Mouse (Mus musculus) activated CD4-positive, CD25-positive, alpha-beta regulatory T cell, adult 4 months (primary cell): ENCODE results near the gene Celsr1. TPM values are rescaled to one million over a fixed set of nuclear protein-coding genes. Genes with fewer than 3 reads are reported as not detected.
"Not testable (repeated sequence)": the region's sequence is repeated elsewhere in the genome, so short reads cannot be mapped to it uniquely, and the experiment has no call there.

Experiments used
- ATAC-seq: one replicate; pipeline ENCODE4 v1.8.0; 2017
- polyA plus RNA-seq, 2 experiments: library from polyadenylated mRNA; unstranded; fragments of 100-300 nt; shearing (Covaris generic); gene quantifications; one replicate each; pipeline ENCODE4 v1.2.1; 2017

Gene Celsr1
- polyA plus RNA-seq, 2 experiments from 2014 or later, result 3.9 to 4.9 TPM

DNA sequence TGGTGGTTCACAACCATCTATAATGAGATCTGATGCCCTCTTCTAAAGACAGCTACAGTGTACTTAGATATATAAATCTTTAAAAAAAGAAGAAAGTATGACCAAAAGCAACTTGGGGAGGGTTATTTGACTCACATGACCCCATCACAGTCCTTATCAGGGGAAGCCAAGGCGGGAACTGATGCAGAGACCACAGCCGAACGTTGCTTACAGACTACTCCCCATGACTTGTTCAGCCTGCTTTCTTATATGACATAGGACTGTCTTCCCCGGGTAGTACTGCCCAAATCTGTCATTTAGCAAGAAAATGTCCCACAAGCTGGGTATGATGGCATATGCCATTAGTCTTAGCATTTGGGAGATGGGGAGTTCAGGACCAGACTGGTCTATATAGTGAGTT is 144.3 kb downstream of the Celsr1 start:
- ATAC-seq, result no peak

DNA sequence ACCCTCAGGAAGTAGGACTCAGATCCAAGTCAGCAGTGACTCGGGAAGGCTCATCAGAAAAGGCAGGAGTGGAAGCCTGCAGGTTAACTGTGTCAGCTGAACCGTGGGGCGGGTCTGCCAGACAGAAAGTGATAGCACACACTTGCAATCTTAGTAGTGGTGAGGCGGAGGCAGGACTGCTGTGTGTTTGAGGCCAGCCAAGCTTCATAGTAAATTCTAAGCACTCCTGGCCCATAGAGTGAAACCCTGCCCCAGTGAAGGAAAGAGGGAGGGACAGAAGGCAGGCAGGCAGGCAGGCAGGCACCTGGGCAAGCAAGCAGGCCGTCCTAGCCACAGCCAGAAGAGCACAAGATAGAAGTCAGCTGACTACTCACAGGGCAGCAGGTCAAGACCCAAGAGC is 148.0 kb downstream of the Celsr1 start:
- ATAC-seq, result no peak

DNA sequence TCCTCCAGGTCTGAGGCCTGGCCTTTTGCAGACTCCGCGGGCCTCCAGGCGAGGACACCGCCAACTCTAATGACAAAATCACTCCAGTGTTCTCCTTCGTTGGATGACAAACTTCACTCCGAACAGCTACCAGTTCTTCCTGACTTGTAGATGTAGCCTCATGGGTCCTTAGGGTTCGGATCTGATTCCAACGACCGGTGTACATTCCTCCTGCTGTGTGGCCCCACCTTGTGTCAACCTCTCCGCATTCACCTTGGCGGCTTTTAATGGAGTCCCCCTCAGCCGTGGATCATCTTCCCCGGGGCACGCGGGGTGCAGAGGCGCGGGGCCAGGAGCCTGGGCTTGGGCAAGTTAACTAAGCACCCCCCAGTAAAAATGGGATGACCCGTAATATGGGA is 154.1 kb downstream of the Celsr1 start:
- ATAC-seq, result peak; percentile 34

DNA sequence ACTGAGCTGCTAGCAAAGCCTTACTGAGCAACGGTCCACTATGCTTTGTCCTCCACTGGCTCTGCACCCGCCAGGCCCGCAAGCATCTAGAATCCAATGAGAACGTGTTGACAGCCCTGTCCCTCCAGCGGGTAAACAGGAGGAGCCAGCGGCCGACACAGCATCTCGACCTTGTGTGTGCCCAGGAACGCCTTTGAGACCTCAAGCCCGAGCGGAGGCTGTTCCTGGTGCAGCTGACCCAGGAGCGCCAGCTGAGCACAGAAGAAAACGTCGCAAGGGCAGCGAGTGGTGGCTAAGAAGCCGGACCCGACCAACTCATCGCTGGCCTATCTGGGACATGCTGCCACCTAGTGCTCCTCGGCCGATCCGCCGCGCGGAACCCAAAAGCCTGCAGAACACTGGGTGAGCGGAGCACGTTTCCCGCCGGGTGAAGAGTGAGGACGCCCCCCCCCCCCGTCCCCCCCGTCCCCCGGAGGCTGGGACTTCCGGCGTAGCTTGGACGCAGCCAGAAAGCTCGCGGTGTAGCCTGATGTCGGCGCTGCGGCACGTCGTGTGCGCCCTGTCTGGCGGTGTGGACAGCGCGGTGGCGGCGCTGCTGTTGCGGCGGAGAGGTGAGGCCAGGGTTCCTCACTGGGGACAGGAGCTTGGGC is 154.6 kb downstream of the Celsr1 start, which contains the start of gene Trmu:
Gene Trmu, plus strand, starts transcription at position 465 of the 650 bp plus-strand sequence.
- peak; percentile 90 for ATAC-seq

DNA sequence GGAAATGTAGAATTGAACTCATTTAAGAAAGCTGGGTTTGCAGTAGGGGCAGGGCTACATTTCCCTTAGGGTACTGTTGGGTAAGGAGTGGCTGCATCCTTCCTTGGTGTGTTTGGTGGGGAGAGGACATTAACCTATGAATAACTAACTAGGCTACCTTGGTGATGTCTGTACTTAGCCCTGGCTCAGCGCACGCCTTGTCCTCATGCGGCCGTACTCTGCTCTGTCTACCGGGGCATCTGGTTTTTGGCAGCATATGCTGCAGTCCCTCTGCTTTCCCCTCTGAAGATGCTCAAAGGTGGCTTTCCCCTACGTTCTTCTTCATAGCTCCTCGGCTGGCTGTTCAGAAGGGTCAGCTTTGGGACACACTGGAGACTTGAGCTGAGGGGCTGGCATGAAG is 156.2 kb downstream of the Celsr1 start:
- ATAC-seq, result no peak

DNA sequence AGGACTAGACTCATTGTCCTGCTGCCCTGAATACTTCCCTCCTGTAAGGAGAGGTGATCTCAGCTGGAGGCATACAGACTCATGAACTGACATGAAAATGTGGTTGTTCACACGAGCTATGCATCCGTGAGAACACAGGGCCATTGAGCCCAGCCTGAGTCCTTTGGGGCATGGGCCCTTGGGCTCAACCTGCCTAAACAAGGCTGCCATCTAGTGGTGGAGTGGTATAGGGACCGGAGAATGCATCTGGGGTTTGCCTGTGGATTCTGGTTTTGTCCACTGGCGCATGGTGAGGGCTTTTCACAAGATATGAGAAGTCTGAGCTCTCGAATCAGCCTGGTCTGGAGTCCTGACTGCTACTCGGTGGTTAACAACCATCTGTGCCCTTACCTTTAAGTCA is 165.9 kb downstream of the Celsr1 start:
- peak; percentile 87 for ATAC-seq

DNA sequence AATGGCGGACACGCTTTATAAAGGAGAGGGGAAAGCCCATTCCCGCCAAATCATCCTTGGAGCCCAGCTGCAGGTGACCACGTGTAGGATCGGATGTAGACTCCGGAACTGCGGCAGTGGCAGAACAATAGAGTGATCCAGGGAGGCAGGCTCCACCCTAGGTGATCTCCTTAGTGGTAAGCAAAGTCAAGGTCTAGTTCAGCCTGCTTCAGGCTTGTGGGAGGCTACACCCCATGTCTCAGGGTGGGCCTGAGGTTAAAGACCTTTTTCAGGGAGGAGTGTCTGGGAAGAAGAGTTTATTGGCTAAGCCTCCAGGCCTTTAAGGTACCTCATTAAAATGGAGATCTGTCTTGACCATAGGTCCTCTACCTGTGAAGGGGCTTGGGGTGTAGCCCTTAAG is 167.7 kb downstream of the Celsr1 start:
- ATAC-seq, result not testable (repeated sequence)

DNA sequence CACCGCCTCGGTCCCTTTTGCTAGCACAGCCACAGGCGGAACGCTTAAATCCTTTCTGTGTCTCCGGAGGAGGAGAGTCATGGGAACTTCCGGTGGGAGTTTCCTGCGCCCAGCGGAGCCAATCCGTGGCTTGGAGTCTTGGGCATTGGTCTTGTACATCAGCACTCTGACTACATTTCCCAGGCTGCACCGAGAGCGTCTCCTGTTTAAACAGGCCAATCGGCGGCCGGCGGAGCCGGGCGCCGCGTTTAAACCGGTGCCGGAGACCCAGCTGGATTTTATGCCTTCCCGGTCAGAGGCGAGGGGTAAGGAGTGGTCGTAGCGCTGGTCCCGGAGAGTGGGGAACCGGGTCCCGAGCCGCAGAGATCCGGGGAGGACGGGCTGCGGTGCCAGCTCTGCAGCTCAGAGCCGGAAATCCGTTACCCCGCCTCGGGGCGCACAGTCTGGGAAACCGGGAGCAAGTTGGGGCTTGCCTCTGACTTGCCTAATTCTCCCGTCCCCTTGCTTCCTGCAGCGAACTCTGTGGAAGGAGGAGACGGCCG is 174.0 kb downstream of the Celsr1 start, which contains the start of gene Gtse1:
Gene Gtse1, plus strand, starts transcription at position 256 of the 542 bp plus-strand sequence.
- ATAC-seq, result peak; percentile 99

DNA sequence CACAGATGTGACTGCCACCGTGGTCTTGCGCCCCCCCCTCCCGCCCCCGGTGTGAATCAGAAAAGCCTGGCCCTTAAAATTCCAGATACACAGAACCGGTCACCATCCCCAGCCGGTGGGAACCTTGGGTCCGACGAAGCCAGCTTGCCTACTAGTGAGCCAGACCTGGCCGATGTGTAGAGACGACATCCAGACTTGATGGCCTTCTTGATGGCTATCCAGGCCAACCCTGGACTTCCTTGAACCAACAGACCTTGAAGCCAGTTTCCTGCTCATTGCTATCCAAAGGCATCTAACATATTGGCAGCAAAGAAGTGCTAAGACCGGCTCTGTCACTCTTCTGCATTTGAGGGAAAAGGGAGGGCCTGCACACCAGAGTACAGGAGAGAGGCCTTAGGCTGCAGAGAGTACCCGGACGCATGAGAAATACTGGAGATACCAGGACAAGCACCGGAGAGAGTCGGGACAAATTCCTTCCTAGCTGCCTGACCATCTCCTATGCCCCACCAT is 174.5 kb downstream of the Celsr1 start:
- ATAC-seq, result peak; percentile 17

DNA sequence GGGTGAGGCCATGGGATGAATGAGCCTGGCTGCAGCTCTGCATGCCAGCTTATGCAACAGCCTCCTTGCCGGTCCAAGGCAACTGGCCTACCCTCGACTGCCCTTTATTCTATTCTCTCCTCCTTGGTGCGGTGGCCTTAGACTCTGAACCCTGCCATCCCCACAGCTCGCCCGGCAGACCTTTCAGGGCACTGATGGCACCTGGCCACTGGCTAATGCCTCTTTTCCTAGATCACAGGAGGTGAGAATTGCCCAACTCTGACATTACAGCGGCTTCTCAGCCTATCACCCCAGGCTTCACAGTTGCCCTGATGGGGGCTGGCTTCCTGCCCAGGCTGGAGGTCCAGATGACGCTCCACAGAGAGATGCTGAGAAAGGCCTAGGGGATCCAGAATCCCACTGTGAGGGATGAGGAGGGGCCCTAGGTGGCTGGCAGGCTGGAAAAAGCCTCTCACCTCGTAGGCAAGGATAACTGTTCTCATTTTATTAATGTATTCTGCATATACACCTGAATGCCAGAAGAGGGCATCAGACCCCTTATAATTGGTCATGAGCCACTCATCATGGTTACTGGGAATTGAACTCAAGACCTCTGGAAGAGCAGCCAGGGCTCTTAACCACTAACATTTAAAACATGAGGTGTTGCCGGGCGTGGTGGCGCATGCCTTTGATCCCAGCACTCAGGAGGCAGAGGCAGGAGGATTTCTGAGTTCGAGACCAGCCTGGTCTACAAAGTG is 181.8 kb downstream of the Celsr1 start:
- ATAC-seq, result no peak

Other genes with a start within 250 kb of the Celsr1 start
- 10 to 100 TPM; 37.8 to 46.6 TPM for gene Cdpf1, start 222.1 kb downstream of the Celsr1 start, polyA plus RNA-seq
- not detected for gene Pkdrej, start 212.0 kb downstream of the Celsr1 start, polyA plus RNA-seq
- gene Ttc38, start 201.5 kb downstream of the Celsr1 start, polyA plus RNA-seq, result 10 to 100 TPM; 11.3 to 13.0 TPM
- gene Gtse1, start 174.0 kb downstream of the Celsr1 start, polyA plus RNA-seq, result 1 to 10 TPM; 5.1 to 8.2 TPM
- 10 to 100 TPM; 25.4 to 26.8 TPM for gene Trmu, start 154.5 kb downstream of the Celsr1 start, polyA plus RNA-seq
- gene Gramd4, start 23.9 kb upstream of the Celsr1 start, polyA plus RNA-seq, result 10 to 100 TPM; 20.5 to 22.7 TPM
- gene Cerk, start 152.4 kb upstream of the Celsr1 start, polyA plus RNA-seq, result 1 to 10 TPM; 5.1 to 5.7 TPM
- gene Tbc1d22a, start 180.7 kb upstream of the Celsr1 start, polyA plus RNA-seq, result 10 to 100 TPM; 10.6 to 13.1 TPM